Mouse (Mus musculus) limb, embryonic 14.5 days (tissue): Measurements from ENCODE around the gene Mfap5. TPM values are rescaled to one million over a fixed set of nuclear protein-coding genes. Genes with fewer than 3 reads are reported as not detected.

Source experiments
- ATAC-seq: fragments of 200-750 bp; cut with Nextera tagmentation; 2 replicates; pipeline ENCODE4 v1.8.0; 2017; ENCODE audit warnings: low read depth, moderate number of reproducible peaks, moderate TSS enrichment; ENCODE audit not compliant: low FRiP score
- DNase-seq: peaks from one replicate; pipeline ENCODE4 v3.0.0-alpha.2; 2015; ENCODE audit warnings: low spot score
- H3K27ac ChIP-seq: fragments of 300-500 bp; sonication (generic); replicated peaks from 2 replicates; pipeline ENCODE4 v1.5.1; 2014; ENCODE audit warnings: low read depth, mild to moderate bottlenecking, low read length, moderate library complexity, mixed read lengths
- H3K27me3 ChIP-seq: fragments of 300-500 bp; sonication (generic); 2 replicates; pipeline ENCODE4 v1.6.1; 2014; ENCODE audit warnings: low read length, mixed read lengths; ENCODE audit not compliant: control insufficient read depth, insufficient read depth
- H3K36me3 ChIP-seq: fragments of 300-500 bp; sonication (generic); 2 replicates; pipeline ENCODE4 v1.6.1; 2014; ENCODE audit warnings: mild to moderate bottlenecking, low read length, moderate library complexity, mixed read lengths; ENCODE audit not compliant: control insufficient read depth, insufficient read depth
- H3K4me1 ChIP-seq: fragments of 300-500 bp; sonication (generic); 2 replicates; pipeline ENCODE4 v1.6.1; 2014; ENCODE audit warnings: antibody characterized with exemption, low read length, mixed read lengths; ENCODE audit not compliant: control insufficient read depth, insufficient read depth
- H3K4me2 ChIP-seq: fragments of 300-500 bp; sonication (generic); replicated peaks from 2 replicates; pipeline ENCODE4 v1.6.1; 2014; ENCODE audit warnings: low read depth, mild to moderate bottlenecking, low read length, moderate library complexity; ENCODE audit not compliant: severe bottlenecking
- H3K4me3 ChIP-seq: fragments of 300-500 bp; sonication (generic); replicated peaks from 2 replicates; pipeline ENCODE4 v1.5.1; 2014; ENCODE audit warnings: low read length
- H3K9ac ChIP-seq: fragments of 300-500 bp; sonication (generic); 2 replicates; pipeline ENCODE4 v1.6.1; 2014; ENCODE audit warnings: mild to moderate bottlenecking, low read depth, low read length, moderate library complexity; ENCODE audit not compliant: severe bottlenecking
- H3K9me3 ChIP-seq: fragments of 300-500 bp; sonication (generic); 2 replicates; pipeline ENCODE4 v1.6.1; 2016; ENCODE audit warnings: low read length; ENCODE audit not compliant: control insufficient read depth
- POLR2A ChIP-seq: fragments of 200-500 bp; IDR thresholded peaks from 2 replicates; pipeline ENCODE4 v1.8.0; 2012; ENCODE audit warnings: inconsistent platforms, mild to moderate bottlenecking, moderate library complexity, borderline replicate concordance; ENCODE audit not compliant: insufficient read depth, insufficient read length; ENCODE audit errors: extremely low read depth
- WGBS: fragments of 180-500 bp; shearing (Covaris S2); extraction: QIAGEN DNeasy Blood & Tissue Kit; methylation state at CpG from one replicate; pipeline ENCODE4 v1.1.7; 2014; 5-methylcytosine and 5-hydroxymethylcytosine counted together
- polyA plus RNA-seq, 2 experiments: library from polyadenylated mRNA; depleted of rRNA in 1 of 2; stranded (reverse) in 1 of 2; unstranded in 1 of 2; fragments of >200 nt; fragmentation: Nextera tagmentation in 1 of 2; extraction: Ambion mirVana in 1 of 2; gene quantifications; 2 replicates each; pipeline versions ENCODE4 v1.2.1 to v1.2.3; 2012 to 2014

The Mfap5 gene
- polyA plus RNA-seq, 2 experiments, result 33.5 to 47.3 TPM

DNA sequence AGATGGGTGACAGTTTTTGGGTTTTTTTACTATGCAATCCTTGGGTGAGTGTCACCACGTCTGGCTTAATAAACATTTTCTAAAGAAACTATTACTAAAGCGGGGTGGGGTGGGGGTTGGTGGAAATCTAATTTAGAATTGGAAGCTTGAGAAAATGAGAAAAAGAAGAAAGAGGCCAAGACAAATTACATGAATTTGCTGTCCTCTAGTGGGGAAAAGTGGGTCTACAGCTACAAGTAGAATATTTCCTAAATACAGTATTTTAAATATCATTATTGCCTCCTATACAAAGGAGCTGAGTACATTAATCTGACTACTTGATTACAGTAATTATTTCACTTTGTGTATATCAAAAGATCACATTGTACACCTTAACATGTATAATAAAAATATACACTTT is 13.7 kb downstream of the Mfap5 start:
- no peak for TF ChIP-seq POLR2A
- 30% methylated on average over 2 of the region's 2 CpGs for WGBS
- H3K9ac ChIP-seq, result no peak overlapping the region
- DNase-seq (peak; percentile 55), ATAC-seq (no peak)
- no peaks in the 10 kb centered on the region for H3K9me3 ChIP-seq
- H3K4me1 ChIP-seq, result no peaks in the 10 kb centered on the region; the same call in 1 of the 2 replicates
- H3K27me3 ChIP-seq, result no peaks in the 10 kb centered on the region
- no peak overlapping the region for H3K4me3 ChIP-seq
- H3K4me2 ChIP-seq, result no peak overlapping the region
- H3K36me3 ChIP-seq, result no peaks in the 10 kb centered on the region
- H3K27ac ChIP-seq, result no peak overlapping the region

DNA sequence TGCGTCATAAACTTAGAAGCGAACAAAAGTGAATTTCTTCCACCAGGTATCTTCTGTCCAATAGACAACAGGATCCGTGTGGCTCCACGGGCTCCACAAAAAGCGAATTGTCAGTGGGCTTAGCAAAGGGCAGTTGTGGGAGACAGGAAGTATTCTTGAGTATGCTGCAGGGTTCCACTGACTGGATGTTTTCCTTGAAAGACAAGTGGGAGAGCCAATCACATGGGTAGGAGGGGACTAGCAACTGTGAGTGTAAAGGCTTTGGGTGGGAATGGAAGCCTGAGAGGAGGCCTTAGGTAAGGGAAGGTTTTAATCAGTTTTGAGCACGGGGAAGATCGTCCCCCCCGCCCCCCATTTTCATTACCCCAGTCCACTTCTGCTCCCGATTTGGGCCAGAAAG is 16.9 kb downstream of the Mfap5 start:
- DNase-seq (peak; percentile 83), ATAC-seq (peak; percentile 71; the same call in 1 of the 2 replicates)
- TF ChIP-seq POLR2A, result no peak
- H3K27ac ChIP-seq, result no peak overlapping the region
- no peaks in the 10 kb centered on the region for H3K27me3 ChIP-seq
- H3K9ac ChIP-seq, result no peak overlapping the region
- no peak overlapping the region for H3K4me2 ChIP-seq
- 58% methylated on average over 9 of the region's 9 CpGs for WGBS
- H3K4me1 ChIP-seq, result no peaks in the 10 kb centered on the region; the same call in 1 of the 2 replicates
- H3K9me3 ChIP-seq, result no peaks in the 10 kb centered on the region
- no peaks in the 10 kb centered on the region for H3K36me3 ChIP-seq
- H3K4me3 ChIP-seq, result no peak overlapping the region

DNA sequence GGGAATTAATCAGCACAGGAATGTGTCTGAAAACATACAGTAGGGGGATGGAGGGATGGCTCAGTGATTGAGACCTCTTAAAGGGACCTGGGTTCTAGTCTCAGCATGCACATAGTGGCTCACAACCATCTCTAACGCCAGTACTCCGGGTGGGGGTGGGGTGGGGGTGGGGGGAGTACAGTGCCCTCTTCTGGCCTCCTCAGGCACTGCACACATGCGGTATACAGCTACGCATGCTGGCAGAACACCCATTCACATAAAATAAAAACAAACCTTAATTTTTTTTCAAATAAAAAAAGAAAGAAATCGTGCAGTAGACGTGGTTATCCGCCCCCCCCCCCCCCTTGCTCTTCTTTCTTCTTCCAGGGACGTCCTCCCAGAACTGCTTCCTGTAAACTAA is 17.6 kb downstream of the Mfap5 start:
- no peaks in the 10 kb centered on the region for H3K27me3 ChIP-seq

DNA sequence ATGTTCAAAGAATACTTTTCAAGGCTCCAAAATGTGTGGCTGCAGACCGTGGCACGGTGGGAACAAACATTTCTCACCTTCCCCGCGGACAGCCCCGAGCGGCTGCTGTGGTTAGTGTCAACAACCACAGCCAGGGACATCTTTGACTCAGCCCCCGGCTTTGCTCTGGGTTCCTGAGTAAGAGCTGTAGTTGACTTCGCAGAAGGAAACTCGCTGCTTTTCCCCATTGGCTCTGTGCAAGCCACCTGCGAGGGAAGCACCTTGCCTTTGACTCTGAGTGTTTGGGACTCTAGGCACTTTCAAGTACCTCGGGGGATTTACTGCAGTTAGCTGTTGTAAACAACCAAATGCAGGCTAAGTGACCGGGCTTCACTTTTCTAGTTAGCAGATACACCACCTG is 22.0 kb downstream of the Mfap5 start:
- Histone ChIP-seq H3K4me3 (no peak overlapping the region), H3K27ac (no peak overlapping the region), H3K36me3 (no peaks in the 10 kb centered on the region), H3K9me3 (no peaks in the 10 kb centered on the region), H3K27me3 (no peaks in the 10 kb centered on the region), H3K4me2 (no peak overlapping the region), H3K9ac (no peak overlapping the region), H3K4me1 (no peaks in the 10 kb centered on the region; the same call in 1 of the 2 replicates)
- no peak for ATAC-seq
- no peak for TF ChIP-seq POLR2A
- 28% methylated on average over 12 of the region's 12 CpGs for WGBS
- DNase-seq, result no peak

More for the DNA sequence above, 17.6 kb downstream of the Mfap5 start:
- no peak for TF ChIP-seq POLR2A
- H3K4me2 ChIP-seq, result no peak overlapping the region
- H3K27ac ChIP-seq, result no peak overlapping the region
- ATAC-seq (no peak), DNase-seq (no peak)
- 90% methylated on average over 8 of the region's 8 CpGs for WGBS
- H3K9ac ChIP-seq, result no peak overlapping the region
- no peaks in the 10 kb centered on the region for H3K36me3 ChIP-seq
- no peaks in the 10 kb centered on the region; the same call in 1 of the 2 replicates for H3K4me1 ChIP-seq
- H3K4me3 ChIP-seq, result no peak overlapping the region
- no peaks in the 10 kb centered on the region for H3K9me3 ChIP-seq

DNA sequence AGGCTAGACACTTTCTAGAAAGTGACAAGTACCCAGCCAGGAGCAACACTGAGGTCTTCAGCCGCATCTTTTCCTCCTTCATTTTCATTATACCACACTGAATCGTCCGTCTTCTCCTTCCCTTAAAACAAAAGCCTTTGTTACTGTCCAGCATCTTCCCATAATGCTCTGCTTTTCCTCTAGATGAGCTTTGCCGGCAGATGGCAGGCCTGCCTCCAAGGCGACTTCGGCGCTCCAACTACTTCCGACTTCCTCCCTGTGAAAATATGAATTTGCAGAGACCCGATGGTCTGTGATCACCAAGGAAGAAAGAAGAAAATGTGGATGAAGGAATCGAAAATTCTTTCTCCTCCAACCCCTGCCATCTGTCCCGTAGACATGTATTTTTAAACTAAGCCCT is 22.5 kb downstream of the Mfap5 start:
- no peak for TF ChIP-seq POLR2A
- Histone ChIP-seq H3K4me3 (no peak overlapping the region), H3K9me3 (no peaks in the 10 kb centered on the region), H3K27me3 (no peaks in the 10 kb centered on the region), H3K4me2 (no peak overlapping the region), H3K27ac (no peak overlapping the region), H3K36me3 (no peaks in the 10 kb centered on the region), H3K4me1 (peaks cover 1% of the 10 kb centered on the region; the same call in 1 of the 2 replicates), H3K9ac (no peak overlapping the region)
- no peak for ATAC-seq
- DNase-seq, result no peak
- WGBS, result 83% methylated on average over 11 of the region's 11 CpGs
